Mouse (Mus musculus) kidney, embryonic 15.5 days (tissue): ENCODE data around the gene Efnb1. TPM values are rescaled to one million over a fixed set of nuclear protein-coding genes. Genes with fewer than 3 reads are reported as not detected.
A peak's percentile ranks its signal among the peaks of the same experiment; 100 is the strongest.
"Not testable (repeated sequence)": the region's sequence is repeated elsewhere in the genome, so short reads cannot be mapped to it uniquely, and the experiment has no call there.

Experiments used
- ATAC-seq: fragments of 200-750 bp; cut with Nextera tagmentation; replicated peaks from 2 replicates; pipeline ENCODE4 v1.8.0; 2017; ENCODE audit warnings: moderate TSS enrichment; ENCODE audit not compliant: low FRiP score
- H3K27ac ChIP-seq: fragments of 300-500 bp; sonication (generic); 2 replicates; pipeline ENCODE4 v1.5.1; 2015; ENCODE audit warnings: mild to moderate bottlenecking, inconsistent platforms
- H3K27me3 ChIP-seq: fragments of 300-500 bp; sonication (generic); 2 replicates; pipeline ENCODE4 v1.6.1; 2015; ENCODE audit warnings: inconsistent platforms
- H3K36me3 ChIP-seq: fragments of 300-500 bp; sonication (generic); 2 replicates; pipeline ENCODE4 v1.6.1; 2015; ENCODE audit warnings: inconsistent platforms
- H3K4me1 ChIP-seq: fragments of 300-500 bp; sonication (generic); 2 replicates; pipeline ENCODE4 v1.6.1; 2015; ENCODE audit warnings: inconsistent platforms
- H3K4me2 ChIP-seq: fragments of 300-500 bp; sonication (generic); 2 replicates; pipeline ENCODE4 v1.6.1; 2015; ENCODE audit warnings: moderate library complexity, mild to moderate bottlenecking, inconsistent platforms
- H3K4me3 ChIP-seq: fragments of 300-500 bp; sonication (generic); replicated peaks from 2 replicates; pipeline ENCODE4 v1.5.1; 2015; ENCODE audit warnings: mild to moderate bottlenecking, inconsistent platforms
- H3K9ac ChIP-seq: fragments of 300-500 bp; sonication (generic); 2 replicates; pipeline ENCODE4 v1.6.1; 2015; ENCODE audit warnings: mild to moderate bottlenecking, inconsistent platforms
- H3K9me3 ChIP-seq: fragments of 300-500 bp; sonication (generic); replicated peaks from 2 replicates; pipeline ENCODE4 v1.6.1; 2016; ENCODE audit warnings: inconsistent platforms
- WGBS: fragments of 180-500 bp; shearing (Covaris S2); methylation state at CpG from one replicate; pipeline ENCODE4 v1.1.7; 2015; ENCODE audit warnings: mixed read lengths; 5-methylcytosine and 5-hydroxymethylcytosine counted together
- polyA plus RNA-seq: library from polyadenylated mRNA; unstranded; fragments of >200 nt; fragmentation: Nextera tagmentation; extraction: Ambion mirVana; gene quantifications from 2 replicates; pipeline ENCODE4 v1.2.1, GENCODE M21; 2015

Efnb1 gene
- polyA plus RNA-seq = 62.1 and 69.5 TPM in 2 replicates

- Histone ChIP-seq H3K27ac (peak within 1 kb of the TSS; percentile 88), H3K27me3 (peaks cover 43% of the 10 kb centered on the region), H3K4me2 (peak within 1 kb of the TSS; percentile 68), H3K4me1 (peaks cover 17% of the 10 kb centered on the region), H3K4me3 (peak within 1 kb of the TSS; percentile 72), H3K9ac (peak within 1 kb of the TSS; percentile 86), H3K9me3 (no peaks in the 10 kb centered on the region), H3K36me3 (no peaks in the 10 kb centered on the region)
- ATAC-seq = peak; percentile 94
- WGBS = 19% methylated on average over 35 of the region's 35 CpGs
These were observed at the start of gene Efnb1 for GRCm38 (mm10) chrX:99135523-99136258. Gene Efnb1 (plus strand): TSS chrX:99136130.

- no peak for ATAC-seq
- Histone ChIP-seq H3K4me2 (no peak overlapping the region), H3K27me3 (peaks cover 53% of the 10 kb centered on the region), H3K4me3 (no peak overlapping the region), H3K9ac (no peak overlapping the region), H3K9me3 (no peaks in the 10 kb centered on the region), H3K36me3 (no peaks in the 10 kb centered on the region), H3K4me1 (no peaks in the 10 kb centered on the region), H3K27ac (no peak overlapping the region)
- 85% methylated on average over 2 of the region's 2 CpGs for WGBS
These were observed 43.2 kb upstream of the Efnb1 start for GRCm38 (mm10) chrX:99092704-99093103.

- not testable (repeated sequence) for H3K9me3 ChIP-seq, H3K4me2 ChIP-seq, H3K4me3 ChIP-seq, H3K36me3 ChIP-seq, H3K27ac ChIP-seq, H3K9ac ChIP-seq, H3K4me1 ChIP-seq
- ATAC-seq = peak; percentile 74
- 76% methylated on average over 7 of the region's 10 CpGs for WGBS
- H3K27me3 ChIP-seq = peaks cover 14% of the 10 kb centered on the region
These were observed 24.7 kb upstream of the Efnb1 start for GRCm38 (mm10) chrX:99111088-99111724.

GRCm38 (mm10) chrX:99119510-99119909 lies 16.4 kb upstream of the Efnb1 start:
- H3K36me3 ChIP-seq = no peaks in the 10 kb centered on the region
- 88% methylated on average over 5 of the region's 5 CpGs for WGBS
- H3K9ac ChIP-seq = no peak overlapping the region
- H3K27me3 ChIP-seq = peaks cover 24% of the 10 kb centered on the region
- no peak overlapping the region for H3K4me2 ChIP-seq
- ATAC-seq = no peak
- H3K4me3 ChIP-seq = no peak overlapping the region
- H3K27ac ChIP-seq = no peak overlapping the region
- no peaks in the 10 kb centered on the region for H3K9me3 ChIP-seq
- no peaks in the 10 kb centered on the region for H3K4me1 ChIP-seq

GRCm38 (mm10) chrX:99130059-99130458 lies 5.9 kb upstream of the Efnb1 start:
- H3K36me3 ChIP-seq = no peaks in the 10 kb centered on the region
- H3K9me3 ChIP-seq = no peaks in the 10 kb centered on the region
- H3K27ac ChIP-seq = no peak overlapping the region
- H3K4me3 ChIP-seq = no peak overlapping the region
- no peak overlapping the region for H3K9ac ChIP-seq
- WGBS = 41% methylated on average over 3 of the region's 3 CpGs
- H3K4me2 ChIP-seq = no peak overlapping the region
- peaks cover 48% of the 10 kb centered on the region for H3K27me3 ChIP-seq
- H3K4me1 ChIP-seq = peaks cover under 1% of the 10 kb centered on the region; the same call in 1 of the 2 replicates
- ATAC-seq = no peak

GRCm38 (mm10) chrX:99132573-99132972 lies 3.4 kb upstream of the Efnb1 start:
- Histone ChIP-seq H3K27ac (no peak overlapping the region), H3K4me2 (no peak overlapping the region), H3K4me1 (peaks cover 3% of the 10 kb centered on the region; the same call in 1 of the 2 replicates), H3K9me3 (no peaks in the 10 kb centered on the region), H3K27me3 (peaks cover 48% of the 10 kb centered on the region), H3K9ac (no peak overlapping the region), H3K4me3 (no peak overlapping the region), H3K36me3 (no peaks in the 10 kb centered on the region)
- WGBS = 76% methylated on average over 6 of the region's 6 CpGs
- no peak for ATAC-seq

- peak; percentile 20 for ATAC-seq
- peak overlapping the region; percentile 68 for H3K4me2 ChIP-seq
- H3K36me3 ChIP-seq = no peaks in the 10 kb centered on the region
- WGBS = 23% methylated on average over 14 of the region's 14 CpGs
- H3K27ac ChIP-seq = peak overlapping the region; percentile 84
- peaks cover 9% of the 10 kb centered on the region for H3K4me1 ChIP-seq
- peak overlapping the region; percentile 72; the same call in 1 of the 2 replicates for H3K4me3 ChIP-seq
- no peaks in the 10 kb centered on the region for H3K9me3 ChIP-seq
- peaks cover 44% of the 10 kb centered on the region for H3K27me3 ChIP-seq
- no peak overlapping the region for H3K9ac ChIP-seq
These were observed 1.0 kb upstream of the Efnb1 start for GRCm38 (mm10) chrX:99134891-99135290.

GRCm38 (mm10) chrX:99136431-99136966 lies 569 bp downstream of the Efnb1 start:
- peak overlapping the region; percentile 86 for H3K9ac ChIP-seq
- H3K36me3 ChIP-seq = no peaks in the 10 kb centered on the region
- peaks cover 38% of the 10 kb centered on the region for H3K27me3 ChIP-seq
- no peaks in the 10 kb centered on the region for H3K9me3 ChIP-seq
- peak overlapping the region; percentile 72 for H3K4me3 ChIP-seq
- ATAC-seq = peak; percentile 9; the same call in 1 of the 2 replicates
- peak overlapping the region; percentile 88 for H3K27ac ChIP-seq
- H3K4me1 ChIP-seq = peaks cover 25% of the 10 kb centered on the region
- peak overlapping the region; percentile 64 for H3K4me2 ChIP-seq
- WGBS = 14% methylated on average over 51 of the region's 53 CpGs

- Histone ChIP-seq H3K4me2 (peak overlapping the region; percentile 64), H3K36me3 (no peaks in the 10 kb centered on the region), H3K4me1 (peaks cover 33% of the 10 kb centered on the region), H3K27me3 (peaks cover 30% of the 10 kb centered on the region), H3K4me3 (peak overlapping the region; percentile 72), H3K9me3 (no peaks in the 10 kb centered on the region), H3K27ac (peak overlapping the region; percentile 88; the same call in 1 of the 2 replicates), H3K9ac (peak overlapping the region; percentile 86)
- WGBS = 19% methylated on average over 29 of the region's 31 CpGs
- ATAC-seq = no peak
These were observed 1.4 kb downstream of the Efnb1 start for GRCm38 (mm10) chrX:99137143-99137870.

GRCm38 (mm10) chrX:99137928-99138740 lies 2.2 kb downstream of the Efnb1 start:
- WGBS = 22% methylated on average over 9 of the region's 9 CpGs
- peak overlapping the region; percentile 64 for H3K4me2 ChIP-seq
- peak overlapping the region; percentile 86 for H3K9ac ChIP-seq
- peaks cover 40% of the 10 kb centered on the region for H3K4me1 ChIP-seq
- peak overlapping the region; percentile 72 for H3K4me3 ChIP-seq
- ATAC-seq = no peak
- no peaks in the 10 kb centered on the region for H3K36me3 ChIP-seq
- no peaks in the 10 kb centered on the region for H3K9me3 ChIP-seq
- H3K27me3 ChIP-seq = peaks cover 21% of the 10 kb centered on the region
- peak overlapping the region; percentile 88 for H3K27ac ChIP-seq

- Histone ChIP-seq H3K4me1 (peaks cover 44% of the 10 kb centered on the region), H3K36me3 (peaks cover 8% of the 10 kb centered on the region), H3K4me2 (peak overlapping the region; percentile 64), H3K27me3 (peaks cover 7% of the 10 kb centered on the region), H3K4me3 (peak overlapping the region; percentile 72), H3K27ac (peak overlapping the region; percentile 56; the same call in 1 of the 2 replicates), H3K9me3 (no peaks in the 10 kb centered on the region), H3K9ac (no peak overlapping the region)
- 49% methylated on average over 8 of the region's 8 CpGs for WGBS
- ATAC-seq = peak; percentile 26
These were observed 5.1 kb downstream of the Efnb1 start for GRCm38 (mm10) chrX:99141079-99141478.
